Mouse (Mus musculus): ENCODE results near the gene Jph2. TPM values are rescaled to one million over a fixed set of nuclear protein-coding genes. Genes with fewer than 3 reads are reported as not detected.

Jph2 gene
- total and polyA plus RNA-seq, 3 experiments: 0.04 to 0.19 TPM; not detected in 1

Other genes starting within 250 kb of the Jph2 start
- not detected in 2 replicates for gene Tox2, start 194.9 kb downstream of the Jph2 start, total RNA-seq (2012; rRNA removed)
- gene Tox2, start 194.9 kb downstream of the Jph2 start, polyA plus RNA-seq (2012; ENCODE audit: insufficient read depth in 1 of 2, insufficient read length in 2 of 2, low read depth in 1 of 2, low replicate concordance in 2 of 2, missing spikeins in 1 of 2): not detected
- 42.3 and 43.8 TPM in 2 replicates for gene Oser1, start 26.7 kb upstream of the Jph2 start, total RNA-seq (2012; rRNA removed)
- 10 to 100 TPM in 1 of 2 experiments, not detected in 1; 53.9 TPM for gene Oser1, start 26.7 kb upstream of the Jph2 start, polyA plus RNA-seq (2012; ENCODE audit: insufficient read depth in 1 of 2, insufficient read length in 2 of 2, low read depth in 1 of 2, low replicate concordance in 2 of 2, missing spikeins in 1 of 2)
- gene Gdap1l1, start 40.5 kb upstream of the Jph2 start, total RNA-seq (2012; rRNA removed): not detected in 2 replicates
- not detected for gene Gdap1l1, start 40.5 kb upstream of the Jph2 start, polyA plus RNA-seq (2012; ENCODE audit: insufficient read depth in 1 of 2, insufficient read length in 2 of 2, low read depth in 1 of 2, low replicate concordance in 2 of 2, missing spikeins in 1 of 2)
- gene Fitm2, start 74.6 kb upstream of the Jph2 start, total RNA-seq (2012; rRNA removed): 7.6 and 10.6 TPM in 2 replicates
- 10 to 100 TPM in 1 of 2 experiments, 1 to 10 TPM in 1; 6.6 to 60.9 TPM for gene Fitm2, start 74.6 kb upstream of the Jph2 start, polyA plus RNA-seq (2012; ENCODE audit: insufficient read depth in 1 of 2, insufficient read length in 2 of 2, low read depth in 1 of 2, low replicate concordance in 2 of 2, missing spikeins in 1 of 2)
- gene R3hdml, start 94.3 kb upstream of the Jph2 start, total RNA-seq (2012; rRNA removed): not detected in 2 replicates
- gene R3hdml, start 94.3 kb upstream of the Jph2 start, polyA plus RNA-seq (2012; ENCODE audit: insufficient read depth in 1 of 2, insufficient read length in 2 of 2, low read depth in 1 of 2, low replicate concordance in 2 of 2, missing spikeins in 1 of 2): not detected
- gene Hnf4a, start 108.8 kb upstream of the Jph2 start, total RNA-seq (2012; rRNA removed): 0.29 and 0.39 TPM in 2 replicates
- gene Hnf4a, start 108.8 kb upstream of the Jph2 start, polyA plus RNA-seq (2012; ENCODE audit: insufficient read depth in 1 of 2, insufficient read length in 2 of 2, low read depth in 1 of 2, low replicate concordance in 2 of 2, missing spikeins in 1 of 2): 1 to 10 TPM in 1 of 2 experiments, not detected in 1; 1.1 TPM
- gene Ttpal, start 204.3 kb upstream of the Jph2 start, total RNA-seq (2012; rRNA removed): 17.1 and 20.4 TPM in 2 replicates
- 10 to 100 TPM in 1 of 2 experiments, not detected in 1; 18.9 TPM for gene Ttpal, start 204.3 kb upstream of the Jph2 start, polyA plus RNA-seq (2012; ENCODE audit: insufficient read depth in 1 of 2, insufficient read length in 2 of 2, low read depth in 1 of 2, low replicate concordance in 2 of 2, missing spikeins in 1 of 2)
- 326 and 348 TPM in 2 replicates for gene Serinc3, start 247.1 kb upstream of the Jph2 start, total RNA-seq (2012; rRNA removed)
- 100 to 1,000 TPM; 637 to 650 TPM for gene Serinc3, start 247.1 kb upstream of the Jph2 start, polyA plus RNA-seq (2012; ENCODE audit: insufficient read depth in 1 of 2, insufficient read length in 2 of 2, low read depth in 1 of 2, low replicate concordance in 2 of 2, missing spikeins in 1 of 2)